Mouse (Mus musculus) brain, embryonic 14.5 days (tissue): ENCODE measurements at regions not wholly inside any gene's neighbourhood (a gene's known extent, or its start where the extent isn't known, plus 50 kb on each side); places are given as distances from the start of the nearest gene placed in this dataset.

Experiments used
- CTCF ChIP-seq: fragments of 200-500 bp; IDR thresholded peaks from 2 replicates; pipeline ENCODE4 v1.5.1; 2012; ENCODE audit warnings: inconsistent platforms, mild to moderate bottlenecking, moderate library complexity, borderline replicate concordance; ENCODE audit not compliant: insufficient read depth, insufficient read length; ENCODE audit errors: extremely low read depth
- POLR2A ChIP-seq: fragments of 200-500 bp; IDR thresholded peaks from 2 replicates; pipeline ENCODE4 v1.6.1; 2012; ENCODE audit warnings: mild to moderate bottlenecking, inconsistent platforms, borderline replicate concordance; ENCODE audit not compliant: poor library complexity, insufficient read depth, insufficient read length, severe bottlenecking; ENCODE audit errors: extremely low read depth

- no peak for TF ChIP-seq CTCF
- TF ChIP-seq POLR2A, result no peak
Observed at GRCm38 (mm10) chr2:106455039-106455438, 238.0 kb upstream of the Mpped2 start.
